Mouse (Mus musculus) Patski (cell line): ENCODE data around the gene Raph1. TPM values are rescaled to one million over a fixed set of nuclear protein-coding genes. Genes with fewer than 3 reads are reported as not detected.

ENCODE experiments used
- ATAC-seq: fragments of 100-300 bp; one replicate; pipeline ENCODE4 v1.8.0; 2021
- CTCF ChIA-PET: fragments of 350-600 bp; sonication (Branson Sonifier 250); formaldehyde crosslinking; loops from one replicate; lab custom pipeline; 2022; ENCODE audit warnings: inconsistent platforms; lab: Charles Lee
- POLR2A ChIA-PET: fragments of 350-600 bp; sonication (Branson Sonifier 250); formaldehyde crosslinking; loops from one replicate; lab custom pipeline; 2022; ENCODE audit warnings: antibody characterized with exemption, inconsistent platforms; lab: Charles Lee
- DNase-seq: peaks from one replicate; pipeline ENCODE4 v3.0.0-alpha.2; 2011; ENCODE audit warnings: low read depth, low spot score
- H3K27me3 ChIP-seq: fragments of 371-371 bp; one replicate; pipeline ENCODE4 v1.5.1; 2021
- CTCF ChIP-seq: fragments of 100-300 bp; IDR thresholded peaks from one replicate; pipeline ENCODE4 v1.5.1; 2021
- in situ Hi-C: fragments of 300-500 bp; cut with MboI; formaldehyde crosslinking; loops from 3 replicates; pipeline ENCODE4 v1.11.1; 2018; ENCODE audit warnings: low pct_unique_long_range_greater_than_20kb, mixed read lengths
- polyA plus RNA-seq: library from polyadenylated mRNA; unstranded; gene quantifications from one replicate; pipeline ENCODE4 v1.2.3, GENCODE M21; 2021

Raph1 gene
- polyA plus RNA-seq, 1 experiment from 2014 or later: 8.5 TPM

DNA sequence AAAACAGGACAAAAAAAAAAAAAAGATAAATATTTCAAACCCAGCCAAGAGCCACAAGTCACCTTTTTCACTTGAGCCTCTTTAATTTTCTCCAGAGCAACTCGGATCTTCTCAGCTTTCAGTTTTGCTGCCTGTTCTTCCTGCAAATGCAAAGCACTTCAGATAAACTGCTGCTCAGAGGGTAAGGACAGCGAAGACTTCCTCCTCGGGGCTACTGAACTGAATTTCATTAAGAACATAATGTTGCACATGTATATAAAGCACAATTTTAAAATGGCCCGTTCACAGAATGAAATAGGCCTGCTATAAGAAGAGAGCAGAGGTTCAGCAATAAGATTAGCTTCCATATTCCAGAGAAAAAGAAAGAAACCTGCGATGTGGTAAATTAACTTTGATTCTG is 63.4 kb downstream of the Raph1 start:
- no peaks in the 10 kb centered on the region for H3K27me3 ChIP-seq
- ATAC-seq: no peak
- ChIA-PET POLR2A (no interaction called here), CTCF (no interaction called here)
- TF ChIP-seq CTCF: no peak
- in situ Hi-C loops: no loop called here
- DNase-seq: no peak

DNA sequence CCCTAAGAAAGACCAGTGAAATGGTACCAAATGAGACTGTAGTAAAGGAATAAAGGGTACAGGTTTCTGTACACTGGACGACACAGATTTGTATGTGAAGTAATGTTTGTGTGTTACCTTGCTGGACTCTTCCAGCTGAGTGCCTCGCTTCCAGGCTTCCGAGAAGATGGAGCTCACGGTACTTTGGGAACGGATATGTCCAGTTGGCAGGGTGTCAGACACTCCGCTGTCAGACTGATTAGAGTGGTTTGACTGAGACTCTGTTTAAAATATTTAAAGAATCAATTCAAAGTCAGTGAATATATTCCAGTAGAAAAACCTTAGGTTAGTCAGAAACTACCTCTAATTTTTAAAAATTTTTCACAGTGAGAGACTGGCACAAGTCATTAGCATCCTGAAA is 73.5 kb downstream of the Raph1 start:
- no peaks in the 10 kb centered on the region for H3K27me3 ChIP-seq
- in situ Hi-C loops: no loop called here
- no peak for ATAC-seq
- no peak for DNase-seq
- ChIA-PET POLR2A (no interaction called here), CTCF (no interaction called here)
- TF ChIP-seq CTCF: no peak

DNA sequence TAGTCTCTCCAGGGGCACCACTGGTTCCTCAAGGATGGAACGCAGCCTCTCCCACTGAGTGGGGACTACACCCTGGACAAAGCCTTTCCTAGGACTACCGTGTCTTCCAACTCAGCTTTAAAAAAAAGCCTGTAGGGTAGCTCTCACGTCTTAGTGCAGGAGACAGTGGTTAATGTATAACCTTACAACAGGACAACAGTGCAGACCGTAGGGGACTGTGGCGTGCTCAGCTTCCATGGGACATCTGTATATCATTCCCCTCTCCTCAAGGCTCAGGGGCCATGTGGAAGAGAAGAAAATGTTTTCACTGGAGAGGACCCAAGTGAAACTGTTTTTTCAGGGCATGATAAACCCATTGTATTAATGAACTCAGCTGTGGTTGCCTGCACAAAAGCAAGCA is 74.5 kb downstream of the Raph1 start:
- in situ Hi-C loops: no loop called here
- TF ChIP-seq CTCF: no peak
- CTCF ChIA-PET: no interaction called here
- no peak for ATAC-seq
- POLR2A ChIA-PET: no interaction called here
- H3K27me3 ChIP-seq: no peaks in the 10 kb centered on the region
- DNase-seq: no peak

DNA sequence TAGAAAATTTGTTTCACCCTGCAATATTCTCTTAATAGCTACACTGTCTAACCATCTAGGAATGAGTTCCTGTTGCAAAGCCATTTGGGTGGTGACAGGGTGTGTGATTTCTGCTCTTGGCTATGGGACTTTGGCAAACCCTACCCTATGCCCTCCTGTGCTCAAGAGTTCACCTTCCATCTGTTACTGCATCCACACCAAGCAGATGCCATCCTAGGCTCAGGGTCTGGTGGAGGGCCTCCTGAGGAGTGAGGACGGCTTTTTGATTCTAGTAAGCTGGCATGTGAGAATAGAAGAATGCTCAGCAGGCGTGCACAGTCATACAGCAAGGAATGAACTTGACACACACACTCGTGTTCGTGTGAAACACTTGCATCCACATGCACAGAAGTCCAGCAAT is 76.4 kb downstream of the Raph1 start:
- ATAC-seq (no peak), DNase-seq (no peak)
- H3K27me3 ChIP-seq: no peaks in the 10 kb centered on the region
- in situ Hi-C loops: no loop called here
- ChIA-PET CTCF (no interaction called here), POLR2A (interaction anchor here (1.0 kb wide), 1 partner anchor 26 kb away, joined by 3 read pairs; no protein-coding TSS in a partner anchor)
- TF ChIP-seq CTCF: no peak

DNA sequence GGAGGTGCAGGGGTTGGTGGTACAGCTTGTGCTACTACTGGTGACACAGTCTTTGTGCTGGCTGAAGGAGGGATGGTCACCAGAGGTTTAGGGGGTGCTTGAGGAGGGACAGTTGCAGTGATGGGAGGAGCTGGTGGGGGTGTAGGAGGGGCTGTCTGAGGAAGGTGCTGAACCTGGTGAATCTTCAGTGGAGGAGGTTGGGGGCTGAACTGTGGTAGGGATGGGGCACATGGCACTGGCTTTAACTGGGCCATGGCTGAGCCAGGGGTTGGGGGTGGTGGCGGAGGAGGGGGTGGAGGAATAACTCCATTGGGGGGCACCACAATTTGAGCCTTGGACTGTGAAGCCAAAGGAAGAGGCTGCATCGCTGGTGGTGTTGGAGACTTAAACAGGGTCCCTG is 77.2 kb downstream of the Raph1 start:
- POLR2A ChIA-PET: interaction anchor here (0.6 to 1.0 kb wide), 2 partner anchors 9 to 26 kb away, joined by 3 to 9 read pairs; no protein-coding TSS in a partner anchor
- CTCF ChIA-PET: no interaction called here
- no peak for TF ChIP-seq CTCF
- DNase-seq (no peak), ATAC-seq (no peak)
- in situ Hi-C loops: no loop called here
- no peaks in the 10 kb centered on the region for H3K27me3 ChIP-seq

DNA sequence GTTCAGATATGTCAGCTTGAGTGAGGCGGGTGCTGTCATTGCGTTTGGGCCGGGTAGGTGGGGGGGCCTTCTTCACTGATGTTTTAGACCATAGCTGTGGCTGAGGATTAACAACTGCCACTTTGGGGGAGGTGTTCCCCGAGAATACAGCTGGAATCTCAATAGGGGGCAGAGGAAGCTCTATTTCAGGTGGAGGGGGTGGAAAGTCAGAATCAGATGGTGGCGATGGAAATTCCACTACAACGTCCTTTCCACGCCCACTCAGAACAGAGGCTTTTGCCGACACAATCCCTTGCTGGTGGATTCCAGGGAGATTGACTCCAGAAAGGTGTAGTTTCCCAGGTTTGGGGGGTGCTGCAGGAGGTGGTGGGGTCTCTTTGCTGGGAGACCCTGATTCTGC is 78.3 kb downstream of the Raph1 start:
- H3K27me3 ChIP-seq: no peaks in the 10 kb centered on the region
- no peak for TF ChIP-seq CTCF
- CTCF ChIA-PET: no interaction called here
- DNase-seq (no peak), ATAC-seq (no peak)
- in situ Hi-C loops: no loop called here
- POLR2A ChIA-PET: no interaction called here

DNA sequence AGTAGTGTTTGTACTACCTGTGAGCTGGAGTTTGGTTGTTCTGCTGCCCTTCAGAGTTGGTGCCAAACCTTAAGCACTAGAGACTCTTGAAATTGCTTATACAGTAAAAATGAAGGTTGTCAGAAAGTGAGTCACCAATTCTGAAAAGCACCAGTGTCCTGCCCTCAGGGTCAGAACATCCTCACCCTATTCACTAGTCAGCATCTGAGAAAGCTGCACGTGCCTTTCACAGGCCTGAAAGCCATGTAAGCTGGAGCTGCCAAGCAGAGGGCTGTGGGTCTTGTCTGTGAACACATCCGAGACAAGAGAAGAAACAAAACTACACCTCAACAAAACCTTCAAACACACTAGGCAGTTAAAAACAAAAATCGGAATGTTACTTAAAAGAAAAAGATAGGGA is 81.3 kb downstream of the Raph1 start:
- TF ChIP-seq CTCF: no peak
- in situ Hi-C loops: no loop called here
- ChIA-PET CTCF (interaction anchor here (1.2 kb wide), 1 partner anchor 9 kb away, joined by 3 read pairs; no protein-coding TSS in a partner anchor), POLR2A (no interaction called here)
- ATAC-seq (no peak), DNase-seq (no peak)
- H3K27me3 ChIP-seq: no peaks in the 10 kb centered on the region

DNA sequence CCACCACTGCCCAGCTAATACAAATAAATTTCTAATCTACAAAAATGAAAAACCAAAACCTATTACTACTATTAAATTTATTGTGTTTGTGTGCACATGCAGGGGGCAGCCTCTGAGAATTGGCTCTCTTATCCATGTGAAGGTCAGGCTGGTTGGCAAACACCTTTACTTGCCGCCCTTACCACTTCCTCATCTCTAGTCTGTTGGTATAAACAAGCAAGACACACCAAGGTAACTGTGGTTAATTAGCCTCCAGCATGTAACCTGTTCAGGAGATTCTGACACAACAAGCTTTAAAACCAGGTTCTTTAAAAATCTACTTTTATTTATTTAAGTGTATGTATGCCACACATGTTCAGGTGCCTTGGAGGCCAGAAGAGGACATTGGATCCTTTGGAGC is 84.0 kb downstream of the Raph1 start:
- ChIA-PET POLR2A (no interaction called here), CTCF (no interaction called here)
- H3K27me3 ChIP-seq: no peaks in the 10 kb centered on the region
- in situ Hi-C loops: no loop called here
- TF ChIP-seq CTCF: no peak
- DNase-seq (no peak), ATAC-seq (no peak)

DNA sequence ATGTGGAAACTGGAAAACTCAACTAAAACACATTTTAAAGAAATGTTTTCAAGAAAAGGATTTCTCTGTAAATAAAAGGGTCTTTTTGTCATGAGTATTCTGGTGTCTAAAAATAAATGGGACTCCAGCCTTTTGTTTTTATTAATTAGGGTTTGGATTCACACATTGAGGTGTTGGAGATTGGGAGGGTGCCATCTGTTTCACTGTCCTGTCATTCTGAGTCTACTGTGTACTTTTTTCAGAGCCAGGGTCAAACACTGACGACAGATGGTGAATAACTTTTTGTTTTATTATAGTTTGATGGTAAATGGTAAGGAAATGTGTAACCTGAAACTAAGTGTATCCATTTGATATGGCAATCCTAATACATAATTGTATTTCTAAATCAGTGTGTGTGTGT is 85.3 kb downstream of the Raph1 start:
- CTCF ChIA-PET: no interaction called here
- TF ChIP-seq CTCF: no peak
- H3K27me3 ChIP-seq: no peaks in the 10 kb centered on the region
- POLR2A ChIA-PET: no interaction called here
- no peak for DNase-seq
- in situ Hi-C loops: no loop called here
- ATAC-seq: no peak

DNA sequence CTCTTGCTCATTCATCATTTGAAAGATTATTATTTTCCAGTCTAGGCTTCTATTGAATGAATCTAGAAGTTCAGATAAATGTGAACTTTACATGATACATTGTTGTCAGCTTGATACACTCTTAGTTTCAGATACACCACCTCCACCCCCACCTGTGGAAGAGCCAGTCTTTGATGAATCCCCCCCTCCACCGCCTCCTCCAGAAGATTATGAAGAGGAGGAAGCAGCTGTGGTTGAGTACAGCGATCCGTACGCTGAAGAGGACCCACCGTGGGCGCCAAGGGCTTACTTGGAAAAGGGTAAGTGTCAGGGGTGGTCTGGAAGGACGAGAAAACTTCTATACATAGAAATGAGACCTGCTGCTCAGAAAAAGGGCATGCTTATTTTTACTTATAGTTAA is 96.4 kb downstream of the Raph1 start:
- CTCF ChIA-PET: interaction anchor here (1.4 to 1.5 kb wide), 2 partner anchors 12 to 23 kb away, joined by 3 read pairs; no protein-coding TSS in a partner anchor
- POLR2A ChIA-PET: no interaction called here
- in situ Hi-C loops: no loop called here
- ATAC-seq (no peak), DNase-seq (no peak)
- H3K27me3 ChIP-seq: no peaks in the 10 kb centered on the region
- no peak for TF ChIP-seq CTCF

DNA sequence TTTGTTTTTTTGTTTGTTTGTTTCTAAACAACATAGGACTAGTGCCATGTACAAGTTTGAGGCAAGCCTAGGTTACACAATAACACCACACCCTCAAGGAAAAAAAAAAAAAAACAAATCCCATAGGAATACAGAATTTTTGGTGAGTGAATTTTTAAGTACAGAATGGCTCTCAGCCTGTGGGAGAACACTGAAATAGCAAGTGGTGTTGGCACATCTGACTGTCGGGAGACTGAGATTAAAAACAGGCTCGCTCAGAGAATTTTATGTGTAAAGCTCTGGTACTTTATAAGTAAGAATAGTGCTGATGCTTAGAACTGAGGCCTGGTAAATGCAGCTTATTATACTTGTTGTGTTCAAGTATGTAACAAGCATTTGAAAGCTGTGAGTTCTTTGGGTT is 97.4 kb downstream of the Raph1 start:
- DNase-seq (no peak), ATAC-seq (no peak)
- POLR2A ChIA-PET: interaction anchor here (0.5 to 0.7 kb wide), 2 partner anchors 39 to 429 kb away, joined by 4 to 5 read pairs; no protein-coding TSS in a partner anchor
- H3K27me3 ChIP-seq: no peaks in the 10 kb centered on the region
- CTCF ChIA-PET: no interaction called here
- in situ Hi-C loops: no loop called here
- TF ChIP-seq CTCF: no peak

DNA sequence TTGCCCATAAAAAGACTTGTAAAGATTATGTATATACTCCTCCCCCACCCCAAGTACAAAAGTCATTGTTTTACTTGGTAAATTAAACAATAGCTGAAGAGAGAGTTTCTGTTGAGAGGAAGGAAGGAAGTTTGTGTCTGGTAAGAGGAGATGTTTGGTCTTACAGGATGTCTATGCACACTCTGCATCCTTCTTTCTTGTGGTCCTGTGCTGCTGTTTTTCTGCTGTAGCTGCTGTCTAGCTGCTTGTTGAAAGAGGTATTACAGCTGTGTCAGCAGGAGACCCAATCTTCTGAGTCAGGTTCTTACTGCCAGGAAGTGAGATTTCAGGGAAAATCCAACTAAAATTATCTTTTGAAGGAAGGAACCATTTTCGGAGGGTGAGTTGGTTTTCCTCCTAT is 106.3 kb downstream of the Raph1 start:
- H3K27me3 ChIP-seq: no peaks in the 10 kb centered on the region
- in situ Hi-C loops: no loop called here
- POLR2A ChIA-PET: no interaction called here
- TF ChIP-seq CTCF: no peak
- no peak for DNase-seq
- CTCF ChIA-PET: interaction anchor here (0.5 kb wide), 1 partner anchor 1278 kb away, joined by 3 read pairs; no protein-coding TSS in a partner anchor
- no peak for ATAC-seq
